Mouse (Mus musculus) retina, postnatal 1 day (tissue): ENCODE measurements around the gene Gm9887.
"Not testable (repeated sequence)": the region's sequence is repeated elsewhere in the genome, so short reads cannot be mapped to it uniquely, and the experiment has no call there.

Experiments
- DNase-seq: peaks from one replicate; pipeline ENCODE4 v3.0.0-alpha.2; 2012

Gm9887 gene

DNA sequence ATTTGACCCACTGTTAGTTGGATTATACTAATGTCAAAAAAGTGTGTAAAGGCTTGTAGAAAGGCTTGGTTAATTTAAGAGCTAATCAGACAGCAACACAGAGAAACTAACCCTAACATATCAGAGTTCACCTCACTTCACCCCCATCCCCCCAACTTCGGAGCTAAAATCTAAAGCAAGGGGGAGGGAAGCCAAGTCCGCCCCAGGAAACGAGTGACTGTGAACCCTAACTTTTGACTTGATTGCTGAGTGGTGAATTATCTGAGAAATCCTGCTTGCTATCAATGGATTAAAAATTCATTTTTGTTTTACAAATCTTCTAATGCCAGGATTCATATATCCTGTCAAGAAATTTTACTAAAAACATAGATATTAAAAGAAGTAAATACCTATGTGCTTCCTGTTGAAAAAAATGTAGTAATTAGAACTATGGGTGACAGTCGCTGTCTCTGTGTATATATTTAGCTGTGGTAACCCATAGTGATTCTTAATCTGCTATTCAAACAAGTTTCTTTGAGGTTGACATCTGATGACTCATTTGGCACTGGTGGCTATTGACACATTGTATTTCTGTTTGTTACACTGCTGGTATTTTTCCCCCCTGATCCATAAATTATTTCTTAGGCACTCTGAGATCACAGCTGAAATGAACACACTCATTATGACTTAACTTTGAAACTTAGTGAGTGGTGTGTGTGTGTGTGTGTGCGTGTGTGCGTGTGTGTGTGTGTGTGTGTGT is 13.5 kb upstream of the Gm9887 start:
- no peak for DNase-seq

DNA sequence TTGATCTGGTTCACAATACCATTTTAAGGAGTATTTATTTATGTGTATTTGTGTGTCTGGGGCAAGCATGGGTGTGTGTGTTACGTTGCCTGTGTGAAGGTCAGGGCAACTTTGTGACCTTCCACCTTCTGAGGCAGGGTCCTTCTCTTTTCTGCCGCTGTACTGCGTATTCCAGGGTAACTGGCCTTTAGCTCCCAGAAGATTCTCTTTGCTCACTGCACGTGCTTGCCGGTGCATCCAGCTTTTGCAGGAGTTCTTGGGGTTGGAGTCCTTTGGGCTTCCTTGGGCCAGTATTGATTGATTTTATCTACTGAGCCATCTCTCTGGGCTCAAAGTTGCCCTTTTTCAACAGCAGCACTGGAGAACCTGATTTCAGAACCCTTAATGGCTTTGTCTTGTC is 12.3 kb upstream of the Gm9887 start:
- no peak for DNase-seq

DNA sequence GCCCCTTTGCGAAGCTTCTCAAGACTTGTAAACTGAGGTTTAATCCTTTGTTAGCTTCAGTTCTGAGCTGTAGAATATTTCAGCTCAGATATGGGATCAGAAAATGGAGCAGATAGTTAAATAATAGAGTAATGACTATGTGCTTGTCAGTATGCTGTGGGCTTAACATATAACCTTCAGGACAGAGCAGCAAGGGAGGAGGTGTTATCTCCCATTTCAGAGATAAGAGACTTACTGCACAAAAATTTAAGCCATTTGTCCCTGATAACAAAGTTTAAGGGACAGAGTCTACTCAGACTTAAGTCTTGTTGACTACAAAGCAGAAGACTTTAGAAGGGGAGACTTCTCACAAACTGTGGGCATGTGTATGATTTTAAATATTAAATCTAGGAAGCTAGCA is 10.6 kb upstream of the Gm9887 start:
- DNase-seq: no peak

DNA sequence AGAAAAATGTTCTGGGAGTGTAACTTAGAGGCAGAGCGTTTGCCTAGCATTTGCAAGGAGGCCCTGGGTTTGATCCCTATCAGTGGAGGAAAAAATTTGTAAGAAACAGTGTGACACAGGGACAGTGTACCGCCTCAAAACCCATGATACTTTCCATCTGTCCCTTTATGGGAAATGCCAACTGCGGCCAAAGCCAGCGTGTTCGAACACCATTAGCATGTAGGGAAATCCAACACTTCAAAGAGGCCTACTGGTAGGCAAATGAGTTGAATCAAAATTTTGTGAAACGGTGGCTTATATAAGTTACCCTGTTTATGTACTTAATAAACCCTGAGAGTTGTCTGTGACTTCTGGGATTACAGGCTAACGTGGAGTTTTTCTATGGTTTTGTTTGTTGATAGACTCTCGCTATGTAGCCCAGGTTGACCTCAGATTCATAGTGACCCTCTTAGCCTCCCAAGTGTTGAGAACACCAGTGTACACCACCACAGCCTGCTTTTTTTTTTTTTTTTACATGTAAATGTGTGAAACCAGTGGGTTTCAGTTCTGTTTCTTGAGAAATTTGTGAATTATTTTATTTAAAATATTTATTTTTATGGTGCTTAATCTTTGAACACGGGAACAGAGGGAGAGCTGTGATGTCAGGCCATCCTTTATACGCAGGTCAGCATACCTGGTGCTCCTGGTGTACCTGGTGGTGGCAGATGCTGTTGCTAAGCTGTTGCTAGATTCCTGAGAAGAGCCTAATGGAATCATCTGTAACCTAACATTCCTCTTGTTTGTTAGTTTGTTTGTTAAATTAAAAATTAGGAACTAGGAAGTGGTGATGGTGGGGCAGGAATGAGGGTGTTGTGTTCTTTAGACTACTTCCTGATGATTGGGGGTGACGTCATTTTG is 6.5 kb upstream of the Gm9887 start:
- DNase-seq: no peak

DNA sequence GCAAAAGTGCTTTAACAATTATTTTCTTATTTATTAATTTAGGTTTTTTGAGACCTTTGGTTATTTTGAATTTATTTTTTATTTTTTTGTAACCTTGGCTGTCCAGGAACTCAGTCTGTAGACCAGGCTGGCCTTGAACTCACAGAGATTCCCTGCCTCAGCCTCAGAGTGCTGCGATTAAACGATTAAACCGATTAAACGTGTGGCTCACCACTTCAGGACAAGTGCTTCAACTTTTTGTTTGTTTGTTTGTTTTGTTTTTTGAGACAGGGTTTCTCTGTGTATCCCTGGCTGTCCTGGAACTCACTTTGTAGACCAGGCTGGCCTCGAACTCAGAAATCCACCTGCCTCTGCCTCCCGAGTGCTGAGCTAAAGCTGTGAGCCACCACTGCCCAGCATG is 5.4 kb upstream of the Gm9887 start:
- DNase-seq: not testable (repeated sequence)

DNA sequence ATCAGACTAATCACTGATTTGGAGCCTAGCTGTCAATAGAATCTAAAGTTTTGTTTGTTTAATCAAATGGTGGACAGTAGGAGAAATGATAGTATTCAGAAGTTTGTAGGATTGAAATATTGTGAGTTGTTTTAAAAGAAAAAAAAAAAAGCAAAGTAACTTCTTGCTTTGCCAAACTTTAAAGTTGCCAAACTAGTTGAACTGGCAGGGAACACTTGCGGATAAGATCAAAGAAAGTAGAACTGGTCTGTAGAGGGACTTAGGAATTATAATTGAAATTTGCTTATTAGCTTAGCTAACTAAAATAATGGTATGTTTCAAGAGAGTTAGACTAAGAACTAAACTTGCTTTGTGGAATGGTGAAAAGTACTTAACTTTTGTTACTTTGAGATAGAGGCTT is 4.9 kb upstream of the Gm9887 start:
- no peak for DNase-seq

DNA sequence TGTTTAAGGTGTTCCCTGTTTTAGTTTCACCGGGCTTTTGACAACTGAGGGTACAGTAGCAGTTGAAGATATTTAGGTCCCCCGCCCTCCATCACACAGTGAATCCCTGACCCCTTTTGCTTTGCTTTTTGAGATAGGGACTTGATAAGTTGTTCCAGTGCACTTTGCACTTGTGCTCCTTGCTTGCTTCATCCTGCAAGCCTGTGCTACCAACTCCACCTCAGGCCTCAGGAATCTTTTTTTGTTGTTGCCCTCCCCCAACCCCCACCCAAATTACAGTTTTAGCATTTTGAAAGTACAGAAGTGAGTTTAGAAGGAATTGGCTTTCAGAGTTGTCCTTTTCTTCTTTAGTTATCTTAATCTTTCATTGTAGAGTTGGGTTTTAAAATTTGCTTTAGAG is 3.9 kb upstream of the Gm9887 start:
- no peak for DNase-seq

DNA sequence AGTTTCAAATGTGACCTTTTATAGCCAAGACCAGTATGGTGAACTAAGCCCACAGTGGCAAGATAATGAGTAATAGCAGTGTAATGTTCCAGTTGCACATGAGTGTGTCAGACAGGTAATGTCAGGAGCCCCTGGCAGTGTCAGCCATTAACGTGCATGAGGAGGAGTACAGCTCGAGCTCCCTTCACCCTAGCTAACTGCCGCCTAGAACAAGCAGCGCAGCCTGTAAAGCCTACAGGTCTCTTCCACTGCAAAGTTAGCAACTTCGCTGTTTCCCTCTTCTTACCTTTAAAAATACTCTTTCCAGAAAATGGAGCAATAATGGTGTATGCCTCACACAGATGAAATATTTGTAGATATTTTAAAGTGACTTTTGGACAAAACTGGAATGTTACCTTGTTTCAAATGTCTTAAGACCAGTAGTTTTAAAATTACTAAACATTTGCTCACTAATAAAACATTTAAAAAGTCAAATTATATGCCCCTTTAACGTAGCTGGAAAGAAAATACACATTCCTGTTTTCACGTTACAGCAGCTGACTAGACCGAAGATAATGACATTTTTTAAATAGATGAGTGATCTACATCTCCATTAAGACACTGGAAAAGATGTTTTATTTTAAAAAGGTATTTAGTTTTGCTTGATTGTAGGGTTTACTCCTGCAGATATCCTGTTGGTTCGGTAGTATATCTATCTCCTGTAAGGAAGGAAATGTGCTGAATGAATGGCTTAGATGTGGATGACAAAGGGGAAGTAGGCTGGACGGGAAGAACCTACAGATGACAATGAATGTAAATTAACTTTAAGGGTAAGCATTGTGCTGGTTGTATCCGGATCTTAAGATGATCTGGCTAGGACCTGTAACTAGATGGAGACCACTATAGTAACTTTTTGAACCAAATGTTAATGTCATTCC is 1.9 kb upstream of the Gm9887 start:
- no peak for DNase-seq

DNA sequence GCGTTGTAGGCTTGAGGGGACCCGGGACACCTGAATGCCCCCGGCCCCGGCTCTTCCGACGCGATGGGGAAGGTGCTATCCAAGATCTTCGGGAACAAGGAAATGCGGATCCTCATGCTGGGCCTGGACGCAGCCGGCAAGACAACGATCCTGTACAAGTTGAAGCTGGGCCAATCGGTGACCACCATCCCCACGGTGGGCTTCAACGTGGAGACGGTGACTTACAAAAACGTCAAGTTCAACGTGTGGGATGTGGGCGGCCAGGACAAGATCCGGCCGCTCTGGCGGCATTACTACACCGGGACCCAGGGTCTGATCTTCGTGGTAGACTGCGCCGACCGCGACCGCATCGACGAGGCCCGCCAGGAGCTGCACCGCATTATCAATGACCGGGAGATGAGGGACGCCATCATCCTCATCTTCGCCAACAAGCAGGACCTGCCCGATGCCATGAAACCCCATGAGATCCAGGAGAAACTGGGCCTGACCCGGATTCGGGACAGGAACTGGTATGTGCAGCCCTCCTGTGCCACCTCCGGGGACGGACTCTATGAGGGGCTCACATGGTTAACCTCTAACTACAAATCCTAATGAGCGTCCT is 573 bp upstream of the Gm9887 start:
- peak; percentile 42 for DNase-seq

DNA sequence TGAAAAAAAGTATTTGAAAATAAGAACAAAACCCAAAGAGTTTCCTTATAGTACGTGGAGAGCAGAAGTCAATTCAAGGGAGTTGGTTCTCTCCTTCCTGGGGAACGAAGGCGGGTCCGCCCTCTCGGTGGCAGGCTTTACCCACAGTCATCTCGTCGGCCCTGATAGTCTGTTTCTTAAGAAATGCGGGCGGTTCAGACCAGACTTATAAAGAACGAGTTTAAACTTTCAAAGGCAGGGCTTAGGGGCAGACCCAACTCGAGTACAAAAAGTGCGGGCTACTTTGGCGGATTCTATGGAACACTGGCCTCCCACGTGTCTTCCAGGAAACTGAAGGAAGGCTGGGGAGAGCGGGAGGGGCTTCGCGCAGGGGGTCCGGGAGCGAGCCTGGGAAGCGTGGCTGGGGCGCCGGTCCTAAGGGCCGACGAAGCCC is 821 bp downstream of the Gm9887 start:
- DNase-seq: no peak

DNA sequence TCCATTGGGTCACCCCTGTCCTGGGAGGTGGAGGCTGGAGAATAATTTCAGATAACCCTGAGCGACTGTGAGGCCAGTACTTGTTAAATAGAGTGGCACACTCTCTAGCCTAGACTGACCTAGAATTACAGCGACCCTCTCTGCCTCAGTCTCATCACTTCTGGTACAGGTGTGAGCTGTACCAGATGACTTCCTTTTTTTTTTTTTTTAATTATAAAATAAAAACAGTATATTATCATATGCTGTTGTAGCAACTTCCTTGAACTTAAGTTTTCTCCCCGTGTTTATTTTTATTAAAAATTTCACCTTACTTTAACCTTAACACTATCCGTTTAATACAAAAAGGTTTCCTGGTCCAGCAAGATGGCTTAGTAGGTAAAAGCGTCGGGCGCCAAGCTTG is 1.3 kb downstream of the Gm9887 start:
- no peak for DNase-seq

DNA sequence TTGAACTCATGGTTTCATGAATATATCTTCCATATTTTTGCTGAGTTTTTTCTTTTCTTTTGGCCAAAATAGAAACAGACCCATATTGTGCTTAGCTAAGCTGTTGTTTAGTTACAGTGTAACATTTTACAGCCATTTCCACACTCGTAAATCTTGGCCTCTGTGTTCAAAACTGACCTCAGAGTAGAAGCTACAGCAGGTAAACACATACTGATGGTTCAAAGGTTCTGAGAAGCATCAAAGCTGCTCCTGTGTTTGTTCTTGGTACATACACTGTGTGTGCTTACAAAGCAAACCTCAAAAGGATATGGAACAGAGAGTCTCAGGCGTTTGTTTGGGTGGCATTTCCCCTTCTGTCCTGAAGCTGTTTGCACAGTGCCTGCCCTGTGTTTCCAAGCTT is 4.7 kb downstream of the Gm9887 start:
- DNase-seq: no peak

DNA sequence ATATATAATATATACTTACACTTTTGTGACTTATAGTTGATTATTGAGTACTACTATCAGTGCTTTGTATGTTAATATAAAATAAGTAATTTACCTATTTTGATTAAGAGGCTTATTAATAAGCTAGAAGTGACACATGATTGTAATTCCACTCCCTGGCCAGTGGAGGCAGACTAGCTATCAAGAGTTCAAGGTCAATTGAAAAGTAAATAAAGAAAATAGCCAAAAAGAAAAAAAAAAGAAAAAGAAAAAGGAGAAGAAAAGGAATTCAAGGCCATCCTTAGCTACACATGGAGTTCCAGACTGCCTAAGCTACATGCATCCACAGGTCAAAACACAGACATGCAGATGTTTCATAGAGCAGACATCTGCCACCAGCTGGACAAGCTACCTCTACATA is 5.8 kb downstream of the Gm9887 start:
- peak; percentile 35 for DNase-seq

DNA sequence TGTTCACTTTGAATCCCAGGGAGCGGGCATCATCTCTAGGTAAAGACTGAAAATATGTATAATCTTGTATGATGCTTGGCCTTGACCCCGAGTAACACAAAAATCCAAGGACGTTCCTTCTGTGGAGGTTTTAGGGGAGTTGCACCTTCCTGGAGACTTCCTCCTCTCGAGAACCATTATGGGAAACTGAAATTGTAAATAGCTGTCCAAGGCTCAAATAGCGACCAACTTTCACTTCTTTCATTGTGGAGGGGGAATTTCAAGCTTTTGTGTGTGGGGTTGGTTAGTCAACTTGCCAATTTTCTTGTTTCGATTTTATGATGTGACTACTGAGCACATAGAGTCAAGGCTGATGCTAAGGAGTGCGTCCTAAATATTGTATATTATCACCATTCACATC is 6.5 kb downstream of the Gm9887 start:
- no peak for DNase-seq

DNA sequence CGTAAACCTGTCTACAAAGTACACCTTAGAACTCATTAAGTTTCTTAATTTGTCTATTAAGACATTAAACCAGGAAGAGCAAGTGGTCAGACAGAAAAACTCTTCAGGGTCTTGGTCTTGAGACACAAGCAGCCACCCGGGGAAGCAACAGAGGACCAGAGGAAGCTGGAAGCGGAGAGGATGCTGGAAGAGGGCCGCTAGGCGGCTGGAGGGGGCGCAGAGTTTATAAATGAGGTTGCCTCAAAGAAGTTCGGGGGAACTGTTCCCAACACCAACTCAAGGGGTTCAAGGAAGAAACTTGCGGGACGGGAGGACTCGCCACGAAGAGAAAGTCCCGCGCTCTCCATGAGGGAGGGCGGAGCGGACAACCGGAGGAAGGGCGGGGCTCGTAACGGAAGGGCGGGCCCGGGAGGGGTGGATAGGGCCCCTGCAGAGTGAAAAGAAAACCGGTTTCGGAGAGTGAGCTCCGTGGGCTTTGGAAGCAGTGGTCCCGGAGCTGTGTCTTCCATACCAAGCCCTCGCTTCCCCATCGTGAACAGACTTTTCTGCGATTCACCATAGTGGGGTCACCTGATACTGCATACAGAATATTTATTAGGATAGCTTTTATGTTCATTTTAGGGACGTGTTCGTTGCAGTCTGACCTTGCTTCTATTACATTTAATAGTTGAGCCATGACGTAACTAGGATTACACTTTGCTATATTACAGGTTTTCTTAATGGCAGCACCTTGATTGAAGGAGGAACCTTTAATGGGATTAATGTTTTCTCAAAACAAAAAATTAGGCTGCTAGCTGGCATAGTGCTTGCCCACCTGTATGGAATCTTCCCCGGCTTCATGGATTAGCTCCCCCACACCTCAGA is 8.1 kb downstream of the Gm9887 start:
- DNase-seq: peak; percentile 74

DNA sequence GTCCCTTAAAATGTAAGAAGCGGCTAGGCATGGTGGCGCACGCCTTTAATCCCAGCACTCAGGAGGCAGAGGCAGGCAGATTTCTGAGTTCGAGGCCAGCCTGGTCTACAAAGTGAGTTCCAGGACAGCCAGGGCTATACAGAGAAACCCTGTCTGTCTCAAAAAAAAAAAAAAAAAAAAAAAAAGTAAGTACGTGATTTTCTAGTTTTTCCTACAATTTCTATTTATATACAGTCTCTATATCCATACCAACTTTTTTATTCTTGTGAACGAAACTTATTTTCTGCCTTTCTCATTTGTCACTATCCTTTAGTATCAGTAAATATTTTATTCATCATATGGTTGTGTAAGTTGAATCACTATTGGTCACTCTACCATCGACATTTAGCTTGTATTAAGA is 9.1 kb downstream of the Gm9887 start:
- DNase-seq: not testable (repeated sequence)

DNA sequence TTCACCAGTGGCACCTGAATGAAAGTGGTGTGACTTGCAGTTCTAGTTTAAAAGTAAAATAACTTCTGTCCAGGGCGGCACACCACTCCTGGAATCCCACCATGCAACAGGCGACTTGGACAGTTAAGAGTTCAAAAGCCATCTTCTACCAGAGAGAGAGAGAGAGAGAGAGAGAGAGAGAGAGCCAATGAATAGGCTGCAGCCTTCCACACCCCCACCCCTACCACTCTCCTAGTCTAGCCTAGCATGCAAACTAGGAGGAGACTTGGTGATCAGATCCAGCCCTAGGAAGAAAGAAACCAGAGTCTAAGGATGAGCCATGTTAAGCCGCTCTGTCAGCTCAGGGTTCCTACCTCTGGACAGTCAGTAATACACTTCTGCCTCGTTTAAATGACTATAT is 9.9 kb downstream of the Gm9887 start:
- no peak for DNase-seq

DNA sequence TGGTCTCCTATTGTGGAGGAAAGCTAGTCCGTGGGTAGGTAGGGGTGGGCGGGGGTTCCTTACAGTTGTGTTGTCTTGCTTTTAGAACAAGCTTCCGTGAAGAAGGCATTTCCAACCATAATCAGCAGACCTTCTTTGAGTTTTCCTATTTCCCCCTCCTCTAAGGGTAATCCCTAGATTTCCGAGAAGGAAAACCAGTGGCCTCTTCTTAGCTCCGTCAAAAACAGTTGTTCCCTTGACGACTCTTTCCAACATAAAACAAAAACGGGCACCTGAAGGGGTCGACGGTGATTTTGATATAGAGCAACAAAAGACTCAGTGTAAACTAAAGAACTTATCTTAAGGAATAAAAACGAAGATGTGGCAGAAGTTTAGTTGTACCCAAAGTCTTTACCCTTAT is 10.3 kb downstream of the Gm9887 start:
- no peak for DNase-seq

DNA sequence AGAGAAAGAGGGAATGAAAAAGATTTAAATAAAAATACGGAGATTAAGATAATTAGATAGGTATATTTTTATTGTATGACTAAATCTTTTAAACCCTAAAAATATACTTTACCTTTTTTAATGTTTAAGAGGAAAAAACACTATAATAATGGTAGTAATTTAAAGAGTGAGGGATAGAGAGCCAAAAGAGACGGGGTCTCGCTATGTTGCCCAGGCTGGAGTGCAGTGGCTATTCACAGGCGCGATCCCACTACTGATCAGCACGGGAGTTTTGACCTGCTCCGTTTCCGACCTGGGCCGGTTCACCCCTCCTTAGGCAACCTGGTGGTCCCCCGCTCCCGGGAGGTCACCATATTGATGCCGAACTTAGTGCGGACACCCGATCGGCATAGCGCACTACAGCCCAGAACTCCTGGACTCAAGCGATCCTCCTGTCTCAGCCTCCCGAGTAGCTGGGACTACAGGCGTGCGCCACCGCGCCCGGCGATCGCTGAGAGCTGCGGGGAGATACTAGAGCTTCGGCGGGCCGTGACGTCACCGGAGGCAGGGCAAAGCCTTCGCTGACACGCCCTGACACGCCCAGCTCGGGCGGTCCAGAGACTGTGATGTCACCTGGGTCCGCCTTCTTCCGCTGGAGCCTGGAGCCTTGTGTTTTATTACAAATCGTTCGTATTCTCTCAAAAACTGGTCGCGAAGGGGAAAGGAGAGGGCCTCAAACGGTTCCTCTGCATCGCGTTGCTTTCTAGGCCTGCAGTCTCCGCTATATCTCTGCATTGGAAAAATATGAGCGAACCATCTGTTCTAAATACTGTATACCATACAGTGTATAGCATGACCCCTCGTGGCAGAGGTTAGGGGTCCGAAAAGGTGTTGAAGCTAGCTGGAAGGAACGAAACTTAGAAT is 11.0 kb downstream of the Gm9887 start:
- peak; percentile 98 for DNase-seq

DNA sequence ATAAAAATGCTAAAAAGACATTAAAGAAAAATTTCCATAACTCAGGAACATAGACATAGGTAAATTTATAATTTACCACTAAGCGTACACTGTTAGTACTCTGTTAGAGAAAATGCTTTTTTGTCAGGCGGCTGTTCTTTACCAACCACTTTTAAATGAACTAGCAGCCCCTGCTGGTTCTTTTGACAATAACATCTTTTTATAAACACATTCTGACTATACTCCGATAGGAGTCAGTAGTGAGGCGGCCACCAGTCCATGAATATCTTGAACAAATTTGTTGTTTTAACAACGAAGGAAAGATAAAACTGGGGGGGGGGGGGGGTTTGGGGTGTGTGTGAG is 11.6 kb downstream of the Gm9887 start:
- DNase-seq: peak; percentile 84

DNA sequence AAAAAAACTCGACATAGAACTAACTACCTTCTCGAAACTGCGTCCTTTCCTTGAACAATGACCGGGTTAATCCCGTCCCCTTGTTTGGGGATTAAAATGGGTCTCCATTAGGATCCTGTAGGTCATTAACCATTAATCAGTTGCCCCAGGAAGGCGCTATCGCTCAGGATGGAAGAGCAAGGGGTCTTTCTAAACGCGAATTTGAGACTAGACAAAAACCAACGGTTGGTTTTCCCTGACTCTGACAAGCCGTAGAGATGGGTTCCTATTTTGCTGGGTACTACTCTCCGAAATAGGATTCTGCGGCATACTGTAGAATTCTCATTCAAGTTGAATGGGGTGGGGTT is 15.0 kb downstream of the Gm9887 start:
- no peak for DNase-seq
